Mouse (Mus musculus) hindbrain, embryonic 14.5 days (tissue): ENCODE measurements around the gene Acot7. TPM values are rescaled to one million over a fixed set of nuclear protein-coding genes. Genes with fewer than 3 reads are reported as not detected.
A peak's percentile ranks its signal among the peaks of the same experiment; 100 is the strongest.

Source experiments
- ATAC-seq: fragments of 200-750 bp; cut with Nextera tagmentation; 2 replicates; pipeline ENCODE4 v1.8.0; 2017; ENCODE audit warnings: moderate number of reproducible peaks, mild to moderate bottlenecking, moderate TSS enrichment, moderate library complexity; ENCODE audit not compliant: low FRiP score
- DNase-seq: peaks from one replicate; pipeline ENCODE4 v3.0.0-alpha.2; 2015; ENCODE audit warnings: low spot score
- H3K27ac ChIP-seq: fragments of 300-500 bp; sonication (generic); 2 replicates; pipeline ENCODE4 v1.5.1; 2014; ENCODE audit warnings: mild to moderate bottlenecking, moderate library complexity
- H3K27me3 ChIP-seq: fragments of 300-500 bp; sonication (generic); 2 replicates; pipeline ENCODE4 v1.6.1; 2014; ENCODE audit warnings: mild to moderate bottlenecking, low read length, mixed read lengths; ENCODE audit not compliant: control insufficient read depth, insufficient read depth
- H3K36me3 ChIP-seq: fragments of 300-500 bp; sonication (generic); replicated peaks from 2 replicates; pipeline ENCODE4 v1.6.1; 2014; ENCODE audit not compliant: control insufficient read depth, insufficient read depth
- H3K4me1 ChIP-seq: fragments of 300-500 bp; sonication (generic); replicated peaks from 2 replicates; pipeline ENCODE4 v1.6.1; 2014; ENCODE audit warnings: antibody characterized with exemption, low read length, mixed read lengths; ENCODE audit not compliant: control insufficient read depth, insufficient read depth
- H3K4me2 ChIP-seq: fragments of 300-500 bp; sonication (generic); replicated peaks from 2 replicates; pipeline ENCODE4 v1.6.1; 2014; ENCODE audit warnings: mild to moderate bottlenecking, moderate library complexity
- H3K4me3 ChIP-seq: fragments of 300-500 bp; sonication (generic); replicated peaks from 2 replicates; pipeline ENCODE4 v1.5.1; 2014; ENCODE audit warnings: mild to moderate bottlenecking, low read length
- H3K9ac ChIP-seq: fragments of 300-500 bp; sonication (generic); 2 replicates; pipeline ENCODE4 v1.6.1; 2014
- H3K9me3 ChIP-seq: fragments of 300-500 bp; sonication (generic); 2 replicates; pipeline ENCODE4 v1.6.1; 2016; ENCODE audit warnings: low read length; ENCODE audit not compliant: control insufficient read depth
- WGBS: fragments of 180-500 bp; shearing (Covaris S2); extraction: QIAGEN DNeasy Blood & Tissue Kit; methylation state at CpG from one replicate; pipeline ENCODE4 v1.1.7; 2014; 5-methylcytosine and 5-hydroxymethylcytosine counted together
- polyA plus RNA-seq: library from polyadenylated mRNA; unstranded; fragments of >200 nt; fragmentation: Nextera tagmentation; extraction: Ambion mirVana; gene quantifications from 2 replicates; pipeline ENCODE4 v1.2.1, GENCODE M21; 2014

Gene Acot7
- polyA plus RNA-seq, 1 experiment from 2014 or later: 352 TPM

DNA sequence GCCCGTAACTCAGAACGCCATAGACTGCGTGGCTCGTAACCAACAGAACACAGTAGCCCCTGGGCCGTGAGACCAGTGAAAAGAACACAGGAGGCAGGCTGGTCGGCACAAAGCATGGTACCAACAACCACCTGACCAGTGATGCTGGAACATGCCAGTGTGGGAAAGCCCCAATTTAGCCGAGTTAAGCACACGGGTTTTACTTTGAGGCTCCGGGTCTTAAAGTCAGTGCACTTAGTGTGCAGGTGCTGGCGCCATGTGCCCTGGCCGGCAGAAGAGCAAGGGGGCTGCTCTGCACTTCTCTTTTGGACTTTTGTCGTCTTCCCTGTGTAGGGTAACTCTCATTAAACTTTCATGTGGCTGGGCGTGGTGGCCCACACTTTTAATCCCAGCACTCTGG lies 92.0 kb downstream of the Acot7 start:
- 87% methylated on average over 13 of the region's 13 CpGs for WGBS
- Histone ChIP-seq H3K4me1 (peaks cover 11% of the 10 kb centered on the region), H3K4me2 (no peak overlapping the region), H3K27ac (no peak overlapping the region), H3K9ac (no peak overlapping the region), H3K4me3 (no peak overlapping the region), H3K36me3 (peaks cover 15% of the 10 kb centered on the region), H3K9me3 (no peaks in the 10 kb centered on the region), H3K27me3 (peaks cover 14% of the 10 kb centered on the region)
- ATAC-seq: no peak
- DNase-seq: no peak

DNA sequence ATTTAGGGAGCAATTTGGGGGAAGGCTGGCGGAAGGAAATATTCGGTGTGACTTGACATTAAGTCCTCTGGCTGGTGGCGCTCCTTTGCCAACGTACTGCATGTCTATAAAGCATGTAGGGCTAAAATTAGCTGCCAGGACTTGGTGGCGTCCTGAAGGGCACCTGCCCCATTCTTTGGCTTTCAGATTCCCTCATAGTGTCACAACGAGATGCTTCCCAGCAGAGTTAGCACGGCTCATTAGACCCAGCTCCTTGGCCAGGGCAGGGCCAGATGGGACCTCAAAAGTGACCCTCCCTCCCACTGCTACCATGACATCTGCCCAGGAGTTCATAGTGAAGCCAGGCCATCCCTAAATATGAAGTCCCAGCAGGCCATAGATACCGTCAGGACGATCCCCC lies 92.7 kb downstream of the Acot7 start:
- Histone ChIP-seq H3K27me3 (peaks cover 21% of the 10 kb centered on the region), H3K36me3 (peaks cover 15% of the 10 kb centered on the region), H3K4me3 (no peak overlapping the region), H3K4me2 (no peak overlapping the region), H3K9ac (no peak overlapping the region), H3K27ac (no peak overlapping the region), H3K4me1 (peaks cover 11% of the 10 kb centered on the region), H3K9me3 (no peaks in the 10 kb centered on the region)
- 63% methylated on average over 9 of the region's 9 CpGs for WGBS
- ATAC-seq (no peak), DNase-seq (no peak)

DNA sequence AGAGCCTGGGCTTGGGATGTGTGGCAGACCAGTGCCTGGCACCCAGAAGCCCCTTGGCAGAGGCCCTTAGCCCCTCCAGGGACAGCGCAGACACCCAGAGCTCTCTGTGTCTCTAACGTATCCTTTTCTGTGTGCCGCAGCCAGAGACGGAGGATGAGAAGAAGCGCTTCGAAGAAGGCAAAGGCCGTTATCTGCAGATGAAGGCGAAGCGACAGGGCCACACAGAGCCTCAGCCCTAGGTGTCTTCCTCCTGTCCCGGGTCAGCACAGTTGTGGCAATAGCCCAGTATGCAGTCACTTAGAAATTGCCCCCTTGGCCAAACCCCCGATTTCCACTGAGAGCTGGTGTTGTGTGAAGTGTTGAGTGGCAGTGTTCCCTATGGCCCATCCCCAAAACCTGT lies 93.4 kb downstream of the Acot7 start:
- Histone ChIP-seq H3K9me3 (no peaks in the 10 kb centered on the region), H3K27ac (no peak overlapping the region), H3K4me3 (no peak overlapping the region), H3K4me1 (peaks cover 11% of the 10 kb centered on the region), H3K9ac (no peak overlapping the region), H3K27me3 (peaks cover 28% of the 10 kb centered on the region), H3K4me2 (no peak overlapping the region), H3K36me3 (peaks cover 15% of the 10 kb centered on the region)
- no peak for DNase-seq
- WGBS: 89% methylated on average over 11 of the region's 11 CpGs
- ATAC-seq: no peak

DNA sequence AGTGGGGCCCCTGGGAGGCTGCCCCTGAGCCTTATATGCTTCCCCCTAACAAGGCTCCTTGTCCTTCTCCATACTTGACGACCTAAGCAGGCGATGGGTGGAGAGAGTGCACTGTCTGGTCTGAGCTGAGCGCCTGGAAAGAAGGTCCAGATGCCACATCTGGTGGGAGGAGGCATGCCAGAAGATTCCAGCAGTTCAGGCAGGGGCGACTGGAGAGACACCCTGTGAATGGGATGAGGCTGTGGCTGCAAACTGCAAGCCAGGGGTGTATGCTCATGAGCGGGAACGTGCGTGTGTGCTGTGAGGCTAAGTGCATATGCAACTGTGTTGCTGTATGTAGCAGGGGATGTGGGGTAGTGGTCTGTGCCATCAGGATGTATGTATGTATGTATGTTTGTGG lies 94.1 kb downstream of the Acot7 start:
- Histone ChIP-seq H3K27me3 (peaks cover 35% of the 10 kb centered on the region), H3K27ac (no peak overlapping the region), H3K9me3 (no peaks in the 10 kb centered on the region), H3K4me2 (no peak overlapping the region), H3K9ac (no peak overlapping the region), H3K36me3 (peaks cover 15% of the 10 kb centered on the region), H3K4me1 (peaks cover 11% of the 10 kb centered on the region), H3K4me3 (no peak overlapping the region)
- no peak for ATAC-seq
- WGBS: 80% methylated on average over 7 of the region's 7 CpGs
- no peak for DNase-seq

DNA sequence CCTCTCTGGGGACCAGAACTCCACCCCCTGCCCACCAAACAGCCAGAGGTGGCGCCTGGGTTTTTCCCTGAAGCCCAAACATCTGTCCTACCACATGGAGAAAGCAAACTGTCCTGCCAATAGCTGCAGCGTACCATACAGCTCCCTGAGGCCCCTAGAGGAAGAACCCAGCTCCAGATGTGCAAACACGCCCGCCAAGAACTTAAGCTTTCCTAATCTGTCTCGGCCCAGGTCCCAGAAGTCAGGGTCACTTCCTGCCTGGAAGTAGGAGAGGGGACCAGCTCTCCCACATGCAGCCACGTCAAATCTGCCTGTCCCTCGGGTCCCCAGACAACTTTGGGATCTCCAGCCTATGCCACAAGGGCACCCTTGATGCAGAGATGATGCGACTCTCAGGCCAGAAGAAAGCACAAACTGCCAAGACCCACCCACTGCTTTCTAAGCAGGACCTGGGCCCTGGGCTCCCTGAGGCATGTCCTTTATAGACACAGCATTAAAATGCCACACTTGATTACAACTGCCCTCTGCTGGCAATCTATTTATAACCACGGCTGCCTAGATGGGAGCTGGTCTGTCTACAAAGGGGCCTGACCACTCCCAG lies 94.6 kb downstream of the Acot7 start:
- Histone ChIP-seq H3K9me3 (no peaks in the 10 kb centered on the region), H3K36me3 (peaks cover 15% of the 10 kb centered on the region), H3K4me2 (no peak overlapping the region), H3K4me1 (peaks cover 11% of the 10 kb centered on the region), H3K9ac (no peak overlapping the region), H3K27ac (0 out of 2 replicates have a peak overlapping the region, but pooled peaks have one; percentile 78), H3K4me3 (no peak overlapping the region), H3K27me3 (peaks cover 39% of the 10 kb centered on the region)
- WGBS: 40% methylated on average over 9 of the region's 9 CpGs
- ATAC-seq (no peak), DNase-seq (no peak)

DNA sequence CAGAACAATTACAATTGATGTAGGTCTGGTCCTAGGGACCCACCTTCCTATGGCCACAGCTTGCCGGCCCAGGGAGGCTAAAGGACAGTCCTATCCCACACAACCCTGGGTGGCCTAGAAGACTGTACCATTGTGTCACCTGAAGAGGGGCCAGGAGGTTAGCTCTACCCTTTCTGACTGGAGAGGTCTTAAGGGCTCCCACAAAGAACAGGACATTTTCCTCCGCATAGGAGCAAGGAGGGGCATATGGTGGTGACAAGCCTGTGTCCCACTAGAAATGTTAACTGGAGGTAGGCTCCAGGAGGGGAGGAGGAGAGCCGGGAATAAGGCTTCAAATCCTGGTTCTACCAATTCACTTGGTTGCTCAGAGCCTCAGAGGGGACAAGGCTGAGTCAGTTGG lies 95.3 kb downstream of the Acot7 start:
- no peak for ATAC-seq
- DNase-seq: no peak
- H3K27me3 ChIP-seq: peaks cover 43% of the 10 kb centered on the region

DNA sequence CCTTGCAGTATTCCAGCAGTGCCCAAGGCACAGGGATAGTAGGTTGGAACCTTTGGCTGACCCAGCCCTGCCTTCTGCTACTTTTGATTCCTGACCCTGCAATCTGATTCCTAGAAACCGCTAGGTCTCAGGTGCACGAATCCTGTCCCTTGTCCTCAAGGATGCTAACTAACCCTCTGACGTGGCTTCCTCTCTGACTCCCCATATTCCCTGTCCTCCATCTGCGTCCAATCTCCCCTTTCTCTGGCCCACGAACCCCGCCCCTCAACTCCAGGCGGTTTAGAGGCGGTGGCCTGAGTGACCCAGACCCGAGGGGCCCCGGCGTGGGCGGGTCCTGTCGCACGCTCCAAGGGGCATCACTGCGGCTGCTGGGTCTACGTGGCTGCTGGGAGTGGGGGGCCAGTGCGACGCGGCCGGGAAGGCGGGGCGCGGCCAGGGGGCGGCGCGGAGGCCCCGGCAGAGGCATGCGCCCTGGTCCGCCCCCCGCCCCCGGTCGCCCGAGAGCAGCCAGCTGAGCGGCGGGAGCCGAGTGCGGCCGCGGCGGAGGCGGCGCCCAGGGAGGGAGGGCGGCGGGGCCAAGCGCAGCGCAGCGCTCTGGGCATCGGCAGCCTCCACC lies 95.8 kb downstream of the Acot7 start, which contains the start of gene Gpr153:
Gene Gpr153, plus strand, starts transcription at position 612 of the 616 bp plus-strand sequence.
- peaks cover 7% of the 10 kb centered on the region; the same call in 1 of the 2 replicates for H3K36me3 ChIP-seq
- H3K27me3 ChIP-seq: peaks cover 45% of the 10 kb centered on the region
- H3K4me1 ChIP-seq: peaks cover 11% of the 10 kb centered on the region
- H3K9ac ChIP-seq: peak within 1 kb of the TSS; percentile 87
- H3K9me3 ChIP-seq: no peaks in the 10 kb centered on the region
- H3K27ac ChIP-seq: peak within 1 kb of the TSS; percentile 78
- under 1% methylated on average over 45 of the region's 48 CpGs for WGBS
- H3K4me3 ChIP-seq: peak within 1 kb of the TSS; percentile 64
- ATAC-seq (peak; percentile 78), DNase-seq (no peak)
- peak within 1 kb of the TSS; percentile 91 for H3K4me2 ChIP-seq

More for the DNA sequence above, 95.3 kb downstream of the Acot7 start:
- Histone ChIP-seq H3K4me2 (peak overlapping the region; percentile 91), H3K4me1 (peaks cover 11% of the 10 kb centered on the region), H3K9me3 (no peaks in the 10 kb centered on the region), H3K36me3 (peaks cover 13% of the 10 kb centered on the region), H3K9ac (no peak overlapping the region; the same call in 1 of the 2 replicates), H3K4me3 (peak overlapping the region; percentile 64), H3K27ac (peak overlapping the region; percentile 78)
- 19% methylated on average over 3 of the region's 3 CpGs for WGBS

DNA sequence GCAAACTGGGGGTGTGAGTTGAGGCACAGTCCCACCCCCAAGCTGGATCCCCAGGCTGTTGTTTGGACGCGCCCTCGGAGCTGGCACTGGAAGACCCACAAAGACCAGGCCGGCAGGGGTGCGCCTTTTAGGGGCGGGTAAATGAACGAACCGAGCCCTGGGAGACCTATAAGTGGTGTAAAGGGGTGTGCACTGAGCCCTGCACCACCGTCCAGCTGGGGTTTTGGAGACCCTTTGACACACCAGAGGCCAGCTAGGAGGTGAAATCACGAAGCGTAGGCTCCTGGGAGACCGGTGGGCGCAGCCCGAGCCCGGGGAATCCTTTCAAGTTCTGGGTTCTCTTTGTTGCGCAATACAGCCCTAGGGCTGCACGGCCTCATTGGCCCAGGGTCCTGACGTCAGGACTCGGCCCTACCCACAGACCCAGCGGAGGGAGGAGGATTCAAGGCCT lies 96.8 kb downstream of the Acot7 start:
- Histone ChIP-seq H3K4me3 (peak overlapping the region; percentile 64), H3K4me2 (peak overlapping the region; percentile 91), H3K9me3 (no peaks in the 10 kb centered on the region), H3K4me1 (peaks cover 11% of the 10 kb centered on the region; the same call in 1 of the 2 replicates), H3K27ac (peak overlapping the region; percentile 78), H3K27me3 (peaks cover 51% of the 10 kb centered on the region), H3K9ac (peak overlapping the region; percentile 87), H3K36me3 (peaks cover 12% of the 10 kb centered on the region; the same call in 1 of the 2 replicates)
- DNase-seq (peak; percentile 47), ATAC-seq (0 out of 2 replicates have a peak, but pooled peaks have one; percentile 41)
- WGBS: under 1% methylated on average over 20 of the region's 20 CpGs

DNA sequence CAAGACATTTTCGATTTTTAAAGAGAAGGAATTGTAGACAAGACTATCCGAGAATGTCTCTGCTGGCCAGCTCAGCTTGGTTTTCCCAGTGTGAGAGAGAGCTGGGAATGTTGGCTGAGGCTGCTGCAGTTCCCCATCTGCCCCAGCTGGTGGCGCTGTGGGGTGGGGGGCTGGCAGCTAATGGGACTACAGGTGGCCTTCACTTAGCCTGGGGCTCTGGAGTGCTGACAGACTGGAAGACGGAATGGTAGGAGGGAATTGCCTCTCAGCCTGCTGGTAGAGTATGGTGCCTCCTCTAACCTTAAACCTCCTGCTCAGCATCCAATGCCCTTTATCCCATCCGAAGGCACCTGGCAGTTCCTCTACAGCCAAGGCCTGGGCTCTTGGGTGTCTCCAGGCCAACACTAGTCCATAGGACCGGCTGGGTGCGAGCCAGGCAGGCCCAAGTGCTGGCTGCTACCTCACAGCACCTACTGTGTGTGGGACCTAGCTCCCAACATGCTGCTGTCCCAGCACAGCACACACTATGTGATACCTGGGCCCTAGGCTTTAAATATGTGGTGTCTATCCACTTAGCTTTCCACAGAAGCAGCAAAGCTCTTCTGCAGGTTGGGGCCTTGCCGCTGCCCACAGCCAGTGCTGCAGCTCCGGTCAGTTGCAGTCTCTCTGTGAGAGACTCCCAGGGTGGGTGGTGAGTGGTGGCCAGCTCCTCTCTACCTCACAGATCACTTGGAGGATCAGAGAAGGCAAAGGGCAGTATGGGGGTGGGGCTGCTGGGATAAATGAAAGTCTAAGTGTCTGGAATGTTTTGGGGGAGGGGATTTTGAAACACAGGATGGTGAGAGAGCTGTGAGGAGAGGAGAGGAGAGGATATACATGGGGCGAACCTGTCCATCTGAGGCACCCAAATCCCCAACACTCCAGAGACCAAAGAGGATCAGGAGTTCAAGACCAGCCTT lies 98.7 kb downstream of the Acot7 start:
- no peak overlapping the region for H3K4me2 ChIP-seq
- no peak overlapping the region for H3K4me3 ChIP-seq
- 58% methylated on average over 10 of the region's 10 CpGs for WGBS
- H3K36me3 ChIP-seq: peaks cover 19% of the 10 kb centered on the region; the same call in 1 of the 2 replicates
- ATAC-seq: no peak
- no peak for DNase-seq
- H3K4me1 ChIP-seq: peaks cover 11% of the 10 kb centered on the region; the same call in 1 of the 2 replicates
- H3K9ac ChIP-seq: no peak overlapping the region
- no peaks in the 10 kb centered on the region for H3K9me3 ChIP-seq
- no peak overlapping the region for H3K27ac ChIP-seq
- peaks cover 69% of the 10 kb centered on the region for H3K27me3 ChIP-seq
